Mouse (Mus musculus): Measurements from ENCODE around the gene Pde4c. TPM values are rescaled to one million over a fixed set of nuclear protein-coding genes. Genes with fewer than 3 reads are reported as not detected.

Gene Pde4c
- total RNA-seq, 1 experiment = 1.6 TPM

- peaks cover 0 to 12% of the 10 kb centered on the region in 2 experiments; a peak in 1 of 4 replicates for H3K4me1 ChIP-seq (ENCODE audit: control insufficient read depth in 2 of 2, insufficient read depth in 2 of 2, low read length in 2 of 2, poor library complexity in 1 of 2)
- in situ Hi-C loops (cut with MboI; ENCODE audit: low sequenced_read_pairs in 2 of 2, unreplicated experiment in 2 of 2) = loop anchor here (5.0 kb wide), 2 partner anchors 34 to 39 kb away; partner anchors contain the start of gene Rab3a (in 1 of the 2)
- H3K36me3 ChIP-seq (ENCODE audit: control insufficient read depth, insufficient read depth, low read length, poor library complexity, severe bottlenecking) = no peaks in the 10 kb centered on the region
- H3K9ac ChIP-seq (ENCODE audit: insufficient read depth, low read depth, low read length, poor library complexity, severe bottlenecking) = 0 out of 2 replicates have a peak within 1 kb of the TSS, but pooled peaks have one; percentile 58
- no peak for TF ChIP-seq CHD2 (IDR thresholded peaks at IDR 0.05; ENCODE audit: low read depth, low read length)
- no peak for TF ChIP-seq MAFK (IDR thresholded peaks at IDR 0.05; ENCODE audit: insufficient read depth, low read depth, low read length)
- TF ChIP-seq HCFC1 (IDR thresholded peaks at IDR 0.05; ENCODE audit: borderline replicate concordance, insufficient read depth, low read length) = no peak
- no peak for TF ChIP-seq ZNF384 (IDR thresholded peaks at IDR 0.05; ENCODE audit: low read depth, low read length)
- TF ChIP-seq ZC3H11A (IDR thresholded peaks at IDR 0.05; ENCODE audit: borderline replicate concordance, low read depth, low read length) = no peak
- no peak within 1 kb of the TSS for H3K27ac ChIP-seq (ENCODE audit: insufficient read depth, low read depth, low read length, poor library complexity, severe bottlenecking)
- H3K4me3 ChIP-seq (ENCODE audit: insufficient read depth in 1 of 2, low read depth in 1 of 2, low read length in 2 of 2, poor library complexity in 1 of 2, severe bottlenecking in 1 of 2) = peak within 1 kb of the TSS in 1 of 2 experiments; percentile 35; a peak in 1 of 4 replicates
- no peaks in the 10 kb centered on the region for H3K9me3 ChIP-seq (ENCODE audit: control insufficient read depth, insufficient read depth, low read depth, low read length)
- DNase-seq (ENCODE audit: low read depth, low spot score) = no peak
Measured at GRCm38 (mm10) chr8:70718297-70718696, 5.2 kb upstream of the Pde4c start, which contains the start of gene Gm3336. TSS of gene Gm3336 (plus strand) at chr8:70718543.

DNA sequence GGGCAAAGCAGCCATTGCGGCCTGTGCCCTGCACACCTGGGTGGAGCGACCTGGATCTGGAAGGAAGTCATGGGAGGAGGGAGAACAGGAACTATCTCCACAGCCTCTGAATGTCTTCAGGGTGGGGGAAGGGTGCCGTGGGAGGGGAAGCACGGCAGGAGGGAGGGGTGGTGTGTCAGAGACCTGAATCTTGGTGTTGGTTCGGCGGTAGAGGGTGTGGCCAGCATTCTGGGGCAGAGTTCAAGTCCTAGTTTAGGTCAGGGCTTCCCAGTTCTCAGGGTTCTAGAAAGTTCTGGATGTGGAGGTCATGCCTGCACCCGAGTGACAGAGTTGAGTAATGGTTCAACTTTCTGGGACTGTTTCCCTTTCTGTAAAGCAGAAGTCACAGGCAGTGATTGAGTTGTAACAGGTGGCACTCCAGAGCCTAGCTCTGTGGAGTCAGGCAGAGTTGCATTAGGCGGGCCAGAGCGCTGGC, 3.7 kb upstream of the Pde4c start:
- Histone ChIP-seq H3K27ac (ENCODE audit: insufficient read depth, low read depth, low read length, poor library complexity, severe bottlenecking) (no peak overlapping the region), H3K36me3 (ENCODE audit: control insufficient read depth, insufficient read depth, low read length, poor library complexity, severe bottlenecking) (no peaks in the 10 kb centered on the region), H3K4me1 (ENCODE audit: control insufficient read depth in 2 of 2, insufficient read depth in 2 of 2, low read length in 2 of 2, poor library complexity in 1 of 2) (peaks cover 0 to 14% of the 10 kb centered on the region in 2 experiments; a peak in 1 of 4 replicates), H3K9ac (ENCODE audit: insufficient read depth, low read depth, low read length, poor library complexity, severe bottlenecking) (no peak overlapping the region), H3K9me3 (ENCODE audit: control insufficient read depth, insufficient read depth, low read depth, low read length) (no peaks in the 10 kb centered on the region), H3K4me3 (ENCODE audit: insufficient read depth in 1 of 2, low read depth in 1 of 2, low read length in 2 of 2, poor library complexity in 1 of 2, severe bottlenecking in 1 of 2) (no peak overlapping the region)
- in situ Hi-C loops (cut with MboI; ENCODE audit: low sequenced_read_pairs in 2 of 2, unreplicated experiment in 2 of 2) = loop anchor here (5.0 kb wide), 2 partner anchors 32 to 37 kb away; partner anchors contain the start of gene Rab3a (in 1 of the 2)
- TF ChIP-seq ZC3H11A (IDR thresholded peaks at IDR 0.05; ENCODE audit: borderline replicate concordance, low read depth, low read length) (no peak), HCFC1 (IDR thresholded peaks at IDR 0.05; ENCODE audit: borderline replicate concordance, insufficient read depth, low read length) (no peak), ZNF384 (IDR thresholded peaks at IDR 0.05; ENCODE audit: low read depth, low read length) (no peak), MAFK (IDR thresholded peaks at IDR 0.05; ENCODE audit: insufficient read depth, low read depth, low read length) (no peak), CHD2 (IDR thresholded peaks at IDR 0.05; ENCODE audit: low read depth, low read length) (no peak)
- no peak for DNase-seq (ENCODE audit: low read depth, low spot score)

DNA sequence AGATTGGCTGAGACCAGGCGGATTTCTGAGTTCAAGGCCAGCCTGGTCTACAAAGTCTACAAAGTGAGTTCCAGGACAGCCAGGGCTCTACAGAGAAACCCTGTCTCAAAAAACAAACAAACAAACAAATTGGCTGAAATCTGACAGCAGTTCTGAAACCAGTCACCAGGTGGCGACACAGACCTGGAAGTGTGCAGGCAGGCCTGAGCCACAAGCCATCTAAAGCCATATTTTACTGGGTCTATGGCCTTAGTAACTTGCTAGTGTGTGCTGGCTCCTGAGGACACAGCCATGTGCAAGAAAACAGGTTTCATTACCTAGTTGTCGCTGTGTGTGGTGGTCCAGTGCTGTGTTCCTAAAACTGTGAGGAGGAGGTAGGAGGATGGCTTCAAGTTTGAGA, 2.8 kb upstream of the Pde4c start:
- Histone ChIP-seq H3K9me3 (ENCODE audit: control insufficient read depth, insufficient read depth, low read depth, low read length) (no peaks in the 10 kb centered on the region), H3K4me3 (ENCODE audit: insufficient read depth in 1 of 2, low read depth in 1 of 2, low read length in 2 of 2, poor library complexity in 1 of 2, severe bottlenecking in 1 of 2) (no peak overlapping the region), H3K27ac (ENCODE audit: insufficient read depth, low read depth, low read length, poor library complexity, severe bottlenecking) (no peak overlapping the region), H3K36me3 (ENCODE audit: control insufficient read depth, insufficient read depth, low read length, poor library complexity, severe bottlenecking) (no peaks in the 10 kb centered on the region), H3K9ac (ENCODE audit: insufficient read depth, low read depth, low read length, poor library complexity, severe bottlenecking) (no peak overlapping the region), H3K4me1 (ENCODE audit: control insufficient read depth in 2 of 2, insufficient read depth in 2 of 2, low read length in 2 of 2, poor library complexity in 1 of 2) (peaks cover 0 to 14% of the 10 kb centered on the region in 2 experiments; a peak in 1 of 4 replicates)
- DNase-seq (ENCODE audit: low read depth, low spot score) = peak; percentile 73
- TF ChIP-seq ZNF384 (IDR thresholded peaks at IDR 0.05; ENCODE audit: low read depth, low read length) (peak; percentile 99), HCFC1 (IDR thresholded peaks at IDR 0.05; ENCODE audit: borderline replicate concordance, insufficient read depth, low read length) (no peak), ZC3H11A (IDR thresholded peaks at IDR 0.05; ENCODE audit: borderline replicate concordance, low read depth, low read length) (peak; percentile 93), CHD2 (IDR thresholded peaks at IDR 0.05; ENCODE audit: low read depth, low read length) (no peak), MAFK (IDR thresholded peaks at IDR 0.05; ENCODE audit: insufficient read depth, low read depth, low read length) (peak; percentile 30; the same call in 1 of the 2 replicates)
- in situ Hi-C loops (cut with MboI; ENCODE audit: low sequenced_read_pairs in 2 of 2, unreplicated experiment in 2 of 2) = no loop called here

GRCm38 (mm10) chr8:70721601-70722000, 1.9 kb upstream of the Pde4c start:
- no peaks in the 10 kb centered on the region for H3K9me3 ChIP-seq (ENCODE audit: control insufficient read depth, insufficient read depth, low read depth, low read length)
- in situ Hi-C loops (cut with MboI; ENCODE audit: low sequenced_read_pairs in 2 of 2, unreplicated experiment in 2 of 2) = no loop called here
- H3K4me1 ChIP-seq (ENCODE audit: control insufficient read depth in 2 of 2, insufficient read depth in 2 of 2, low read length in 2 of 2, poor library complexity in 1 of 2) = peaks cover 0 to 13% of the 10 kb centered on the region in 2 experiments; a peak in 1 of 4 replicates
- H3K4me3 ChIP-seq (ENCODE audit: insufficient read depth in 1 of 2, low read depth in 1 of 2, low read length in 2 of 2, poor library complexity in 1 of 2, severe bottlenecking in 1 of 2) = no peak overlapping the region
- no peaks in the 10 kb centered on the region for H3K36me3 ChIP-seq (ENCODE audit: control insufficient read depth, insufficient read depth, low read length, poor library complexity, severe bottlenecking)
- DNase-seq (ENCODE audit: low read depth, low spot score) = no peak
- H3K27ac ChIP-seq (ENCODE audit: insufficient read depth, low read depth, low read length, poor library complexity, severe bottlenecking) = no peak overlapping the region
- TF ChIP-seq ZNF384 (IDR thresholded peaks at IDR 0.05; ENCODE audit: low read depth, low read length) (no peak), ZC3H11A (IDR thresholded peaks at IDR 0.05; ENCODE audit: borderline replicate concordance, low read depth, low read length) (no peak), CHD2 (IDR thresholded peaks at IDR 0.05; ENCODE audit: low read depth, low read length) (no peak), HCFC1 (IDR thresholded peaks at IDR 0.05; ENCODE audit: borderline replicate concordance, insufficient read depth, low read length) (no peak), MAFK (IDR thresholded peaks at IDR 0.05; ENCODE audit: insufficient read depth, low read depth, low read length) (no peak)
- H3K9ac ChIP-seq (ENCODE audit: insufficient read depth, low read depth, low read length, poor library complexity, severe bottlenecking) = no peak overlapping the region

Measured in ES-E14 (cell line).